Mouse (Mus musculus) spleen, adult 10 weeks (tissue): ENCODE measurements around the gene Maged2. TPM values are rescaled to one million over a fixed set of nuclear protein-coding genes. Genes with fewer than 3 reads are reported as not detected.

Experiments
- polyA plus RNA-seq: library from polyadenylated mRNA; stranded (reverse); fragments of 350-450 nt; fragmentation: Illumina TruSeq; extraction: RNeasy Lipid Tissue Mini Kit (QIAGEN cat#74804); gene quantifications from one replicate; pipeline ENCODE4 v1.2.3, GENCODE M21; 2015; ENCODE audit warnings: low replicate concordance; ENCODE audit not compliant: insufficient read depth

The Maged2 gene
- polyA plus RNA-seq: 7.6 TPM

GRCm38 (mm10) chrX:150814139-150814469 lies at the start of gene Maged2:
Gene Maged2, minus strand, starts transcription at chrX:150814345.

Other genes starting within 250 kb of the Maged2 start
- 9.9 TPM for gene Pfkfb1, start 226.1 kb downstream of the Maged2 start, polyA plus RNA-seq
- gene Apex2, start 224.5 kb downstream of the Maged2 start, polyA plus RNA-seq: 8.0 TPM
- 0.84 TPM for gene Tro, start 156.8 kb downstream of the Maged2 start, polyA plus RNA-seq
- gene Gnl3l, start 203.0 kb upstream of the Maged2 start, polyA plus RNA-seq: 32.8 TPM
- gene Fgd1, start 231.8 kb upstream of the Maged2 start, polyA plus RNA-seq: 1.6 TPM